Mouse (Mus musculus) embryonic stem cell, embryonic (primary cell): ENCODE data around the gene Igsf3.

Experiments
- CTCF ChIA-PET, 4 experiments: fragments of 300-600 bp in 2 of 4; fragments of 350-600 bp in 2 of 4; sonication (Branson Sonifier 250); formaldehyde crosslinking; loops; one replicate each; lab custom pipeline; 2022; ENCODE audit warnings: inconsistent platforms in 2 of 4; lab: Charles Lee
- POLR2A ChIA-PET, 4 experiments: fragments of 300-600 bp in 2 of 4; fragments of 350-600 bp in 2 of 4; sonication (Branson Sonifier 250); formaldehyde crosslinking; loops; one replicate each; lab custom pipeline; 2022; ENCODE audit warnings: antibody characterized with exemption in 4 of 4, inconsistent platforms in 1 of 4; lab: Charles Lee

The Igsf3 gene

GRCm38 (mm10) chr3:101444437-101444836 lies 67.6 kb downstream of the Igsf3 start:
- ChIA-PET POLR2A (interaction anchor here in 1 of 4 experiments (0.6 kb wide), 1 partner anchor 32 kb away, joined by 3 read pairs; no protein-coding TSS in a partner anchor), CTCF (interaction anchor here in 1 of 4 experiments (0.5 to 0.8 kb wide), 2 partner anchors 72 to 204 kb away, joined by 3 read pairs; no protein-coding TSS in a partner anchor)

- ChIA-PET POLR2A (interaction anchor here in 1 of 4 experiments (0.6 kb wide), 1 partner anchor 102 kb away, joined by 4 read pairs; no protein-coding TSS in a partner anchor), CTCF (interaction anchor here in 1 of 4 experiments (1.3 kb wide), 1 partner anchor 129 kb away, joined by 3 read pairs; no protein-coding TSS in a partner anchor)
Observed at GRCm38 (mm10) chr3:101447239-101447638, 70.4 kb downstream of the Igsf3 start.

- ChIA-PET POLR2A (interaction anchor here in 2 of 4 experiments (0.9 to 1.7 kb wide), 4 partner anchors 10 to 125 kb away, joined by 3 to 4 read pairs (median 3); no protein-coding TSS in a partner anchor), CTCF (interaction anchor here in 2 of 4 experiments (0.5 to 1.2 kb wide), 3 partner anchors 14 to 365 kb away, joined by 3 read pairs; no protein-coding TSS in a partner anchor)
Observed at GRCm38 (mm10) chr3:101448765-101449164, 71.9 kb downstream of the Igsf3 start.

- POLR2A ChIA-PET = interaction anchor here in 3 of 4 experiments (0.5 to 2.5 kb wide), 17 partner anchors 9 to 359 kb away, joined by 3 to 11 read pairs (median 3); partner anchors contain the start of gene Igsf3 (in 1 of the 3)
- CTCF ChIA-PET = interaction anchor here (0.5 to 1.8 kb wide), 15 partner anchors 9 to 1648 kb away, joined by 3 to 7 read pairs (median 4); no protein-coding TSS in a partner anchor
Observed at GRCm38 (mm10) chr3:101450811-101451428, 74.0 kb downstream of the Igsf3 start.

GRCm38 (mm10) chr3:101460618-101461017 lies 83.7 kb downstream of the Igsf3 start:
- POLR2A ChIA-PET = interaction anchor here in 2 of 4 experiments (1.0 to 1.1 kb wide), 3 partner anchors 8 to 10 kb away, joined by 3 to 6 read pairs (median 4); no protein-coding TSS in a partner anchor
- CTCF ChIA-PET = interaction anchor here (0.6 to 3.5 kb wide), 10 partner anchors 10 to 1668 kb away, joined by 3 to 15 read pairs (median 4); no protein-coding TSS in a partner anchor

GRCm38 (mm10) chr3:101461046-101461445 lies 84.2 kb downstream of the Igsf3 start:
- CTCF ChIA-PET = interaction anchor here (0.6 to 3.5 kb wide), 13 partner anchors 10 to 1668 kb away, joined by 3 to 15 read pairs (median 4); no protein-coding TSS in a partner anchor
- POLR2A ChIA-PET = interaction anchor here in 2 of 4 experiments (1.0 to 1.4 kb wide), 4 partner anchors 9 to 148 kb away, joined by 3 to 6 read pairs (median 4); no protein-coding TSS in a partner anchor

- CTCF ChIA-PET = interaction anchor here (0.6 to 3.5 kb wide), 14 partner anchors 11 to 158 kb away, joined by 3 to 15 read pairs (median 4); no protein-coding TSS in a partner anchor
- POLR2A ChIA-PET = interaction anchor here in 2 of 4 experiments (1.1 to 1.6 kb wide), 3 partner anchors 11 to 149 kb away, joined by 3 to 5 read pairs (median 3); no protein-coding TSS in a partner anchor
Observed at GRCm38 (mm10) chr3:101461816-101462215, 84.9 kb downstream of the Igsf3 start.

- ChIA-PET POLR2A (interaction anchor here in 1 of 4 experiments (1.1 to 1.6 kb wide), 3 partner anchors 20 to 149 kb away, joined by 3 to 5 read pairs (median 4); no protein-coding TSS in a partner anchor), CTCF (interaction anchor here (0.6 to 3.5 kb wide), 13 partner anchors 12 to 158 kb away, joined by 3 to 15 read pairs (median 4); no protein-coding TSS in a partner anchor)
Observed at GRCm38 (mm10) chr3:101462294-101462693, 85.4 kb downstream of the Igsf3 start.

- ChIA-PET POLR2A (interaction anchor here in 2 of 4 experiments (0.9 to 1.6 kb wide), 3 partner anchors 13 to 170 kb away, joined by 3 to 5 read pairs (median 4); no protein-coding TSS in a partner anchor), CTCF (interaction anchor here (0.7 to 3.5 kb wide), 17 partner anchors 9 to 376 kb away, joined by 3 to 20 read pairs (median 4); no protein-coding TSS in a partner anchor)
Observed at GRCm38 (mm10) chr3:101463491-101463890, 86.6 kb downstream of the Igsf3 start.

GRCm38 (mm10) chr3:101469675-101470074 lies 92.8 kb downstream of the Igsf3 start:
- ChIA-PET CTCF (interaction anchor here in 2 of 4 experiments (1.0 to 1.5 kb wide), 6 partner anchors 11 to 166 kb away, joined by 3 to 12 read pairs (median 5); no protein-coding TSS in a partner anchor), POLR2A (interaction anchor here in 2 of 4 experiments (0.8 to 1.4 kb wide), 5 partner anchors 10 to 285 kb away, joined by 3 read pairs; partner anchors contain the start of gene Atp1a1 (in 1 of the 2))

- CTCF ChIA-PET = interaction anchor here in 2 of 4 experiments (0.6 to 1.4 kb wide), 5 partner anchors 10 to 189 kb away, joined by 3 to 4 read pairs (median 3); no protein-coding TSS in a partner anchor
- POLR2A ChIA-PET = no interaction called here
Observed at GRCm38 (mm10) chr3:101471881-101472280, 95.0 kb downstream of the Igsf3 start.

GRCm38 (mm10) chr3:101481951-101482350 lies 105.1 kb downstream of the Igsf3 start:
- CTCF ChIA-PET = interaction anchor here (0.6 to 2.4 kb wide), 21 partner anchors 10 to 736 kb away, joined by 3 to 11 read pairs (median 4); no protein-coding TSS in a partner anchor
- POLR2A ChIA-PET = interaction anchor here in 3 of 4 experiments (0.6 to 1.0 kb wide), 8 partner anchors 11 to 482 kb away, joined by 3 to 6 read pairs (median 3); partner anchors contain the start of gene Atp1a1 (in 1 of the 3)

- ChIA-PET CTCF (interaction anchor here in 3 of 4 experiments (0.6 to 3.5 kb wide), 7 partner anchors 10 to 356 kb away, joined by 3 to 12 read pairs (median 8); no protein-coding TSS in a partner anchor), POLR2A (interaction anchor here in 1 of 4 experiments (0.6 to 1.7 kb wide), 3 partner anchors 10 to 405 kb away, joined by 3 to 4 read pairs (median 3); no protein-coding TSS in a partner anchor)
Observed at GRCm38 (mm10) chr3:101483256-101483983, 106.5 kb downstream of the Igsf3 start.

GRCm38 (mm10) chr3:101486054-101486765 lies 109.3 kb downstream of the Igsf3 start:
- ChIA-PET CTCF (interaction anchor here (0.5 to 3.5 kb wide), 24 partner anchors 9 to 595 kb away, joined by 3 to 13 read pairs (median 4); no protein-coding TSS in a partner anchor), POLR2A (interaction anchor here in 3 of 4 experiments (0.5 to 1.3 kb wide), 4 partner anchors 11 to 661 kb away, joined by 3 read pairs; partner anchors contain the start of genes Atp1a1 (in 1 of the 3) and Vtcn1 (in 1 of the 3))

- POLR2A ChIA-PET = interaction anchor here in 2 of 4 experiments (1.0 to 1.3 kb wide), 2 partner anchors 23 to 122 kb away, joined by 3 read pairs; no protein-coding TSS in a partner anchor
Observed at GRCm38 (mm10) chr3:101487436-101487835, 110.6 kb downstream of the Igsf3 start.

GRCm38 (mm10) chr3:101488204-101488603 lies 111.3 kb downstream of the Igsf3 start:
- ChIA-PET CTCF (interaction anchor here in 3 of 4 experiments (0.6 to 2.4 kb wide), 8 partner anchors 13 to 350 kb away, joined by 3 to 8 read pairs (median 4); no protein-coding TSS in a partner anchor), POLR2A (interaction anchor here in 1 of 4 experiments (1.3 kb wide), 1 partner anchor 24 kb away, joined by 3 read pairs; no protein-coding TSS in a partner anchor)

More at GRCm38 (mm10) chr3:101487436-101487835, 110.6 kb downstream of the Igsf3 start:
- CTCF ChIA-PET = interaction anchor here in 3 of 4 experiments (0.5 to 2.4 kb wide), 14 partner anchors 14 to 352 kb away, joined by 3 to 13 read pairs (median 4); no protein-coding TSS in a partner anchor
